Mouse (Mus musculus) C2C12 (cell line): ENCODE measurements at regions not wholly inside any gene's neighbourhood (a gene's known extent, or its start where the extent isn't known, plus 50 kb on each side); places are given as distances from the start of the nearest gene placed in this dataset.

ENCODE experiments used
- CEBPB ChIP-seq: IDR thresholded peaks from one replicate; pipeline ENCODE4 v1.6.1; 2011; ENCODE audit warnings: low read depth, mild to moderate bottlenecking, control low read depth, moderate library complexity
- CTCF ChIP-seq: IDR thresholded peaks from one replicate; pipeline ENCODE4 v1.5.1; 2011; ENCODE audit not compliant: control insufficient read depth, insufficient read depth, insufficient read length
- MAX ChIP-seq: IDR thresholded peaks from one replicate; pipeline ENCODE4 v1.6.1; 2011; ENCODE audit warnings: mild to moderate bottlenecking, control low read depth
- MYOD1 ChIP-seq: IDR thresholded peaks from one replicate; pipeline ENCODE4 v1.6.1; 2011; ENCODE audit warnings: low read depth; ENCODE audit not compliant: control insufficient read depth, insufficient read length
- USF1 ChIP-seq: IDR thresholded peaks from one replicate; pipeline ENCODE4 v1.6.1; 2011; ENCODE audit warnings: low read depth, mild to moderate bottlenecking, control low read depth, moderate library complexity

DNA sequence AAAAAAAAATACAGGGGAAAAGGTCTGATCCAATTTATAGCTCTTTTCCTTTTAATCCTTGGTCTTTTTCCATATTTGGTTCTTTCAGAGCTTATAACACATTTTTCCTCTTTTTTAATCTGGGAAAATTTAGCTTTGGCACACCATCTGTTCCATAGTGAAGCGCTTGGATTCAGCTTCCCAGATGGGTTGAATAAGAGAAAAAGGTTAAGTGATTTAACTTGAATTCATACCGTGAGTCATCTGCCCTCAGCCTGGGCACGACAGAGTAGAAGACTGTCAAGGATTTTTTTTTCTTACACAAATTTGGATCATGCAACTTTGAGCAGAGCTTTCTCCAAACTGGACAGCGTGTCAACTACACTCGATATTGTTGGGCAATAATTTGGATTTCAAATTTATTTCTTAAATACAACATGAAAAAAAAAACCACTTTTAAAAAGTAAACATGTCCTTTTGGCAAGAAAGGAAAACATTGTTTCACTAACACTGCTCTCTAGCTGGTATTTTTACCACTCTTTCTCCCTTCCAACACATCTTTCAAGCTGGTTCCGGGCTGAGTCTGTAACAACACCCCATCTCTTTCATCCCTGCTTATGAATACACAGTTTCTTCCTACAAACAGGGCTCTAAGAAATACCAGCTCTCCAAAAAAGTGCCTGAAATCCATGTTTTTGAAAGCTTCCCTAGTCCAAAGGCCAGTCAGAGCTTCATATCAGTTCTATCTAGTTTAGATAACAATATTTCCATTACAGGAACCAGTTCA, 177.8 kb downstream of the Spry2 start:
- TF ChIP-seq MYOD1 (no peak), CTCF (no peak), CEBPB (no peak), MAX (no peak), USF1 (no peak)
